Mouse (Mus musculus) heart, embryonic 16.5 days (tissue): ENCODE data around the gene Htr1d. TPM values are rescaled to one million over a fixed set of nuclear protein-coding genes. Genes with fewer than 3 reads are reported as not detected.

Source experiments
- ATAC-seq: fragments of 200-750 bp; cut with Nextera tagmentation; replicated peaks from 2 replicates; pipeline ENCODE4 v1.8.0; 2017; ENCODE audit warnings: moderate number of reproducible peaks; ENCODE audit not compliant: insufficient read depth, low FRiP score; ENCODE audit errors: extremely low read depth
- H3K27ac ChIP-seq: fragments of 300-500 bp; sonication (generic); 2 replicates; pipeline ENCODE4 v1.5.1; 2014; ENCODE audit warnings: mild to moderate bottlenecking, low read length, control low read depth, moderate library complexity
- H3K27me3 ChIP-seq: fragments of 300-500 bp; sonication (generic); 2 replicates; pipeline ENCODE4 v1.6.1; 2014; ENCODE audit warnings: low read length, mixed read lengths; ENCODE audit not compliant: control insufficient read depth, insufficient read depth
- H3K36me3 ChIP-seq: fragments of 300-500 bp; sonication (generic); 2 replicates; pipeline ENCODE4 v1.6.1; 2014; ENCODE audit not compliant: control insufficient read depth, insufficient read depth
- H3K4me1 ChIP-seq: fragments of 300-500 bp; sonication (generic); 2 replicates; pipeline ENCODE4 v1.6.1; 2014; ENCODE audit warnings: low read length, mixed read lengths; ENCODE audit not compliant: control insufficient read depth, insufficient read depth
- H3K4me2 ChIP-seq: fragments of 300-500 bp; sonication (generic); 2 replicates; pipeline ENCODE4 v1.6.1; 2014; ENCODE audit warnings: low read depth, mild to moderate bottlenecking, control low read depth, low read length
- H3K4me3 ChIP-seq: fragments of 300-500 bp; sonication (generic); 2 replicates; pipeline ENCODE4 v1.5.1; 2014; ENCODE audit warnings: mild to moderate bottlenecking, control low read depth, low read length
- H3K9ac ChIP-seq: fragments of 300-500 bp; sonication (generic); 2 replicates; pipeline ENCODE4 v1.6.1; 2014; ENCODE audit warnings: low read length, control low read depth
- H3K9me3 ChIP-seq: fragments of 300-500 bp; sonication (generic); replicated peaks from 2 replicates; pipeline ENCODE4 v1.6.1; 2016; ENCODE audit warnings: low read length; ENCODE audit not compliant: control insufficient read depth
- WGBS: fragments of 180-500 bp; shearing (Covaris S2); extraction: QIAGEN DNeasy Blood & Tissue Kit; methylation state at CpG from one replicate; pipeline ENCODE4 v1.1.7; 2014; 5-methylcytosine and 5-hydroxymethylcytosine counted together
- polyA plus RNA-seq: library from polyadenylated mRNA; unstranded; fragments of >200 nt; fragmentation: Nextera tagmentation; extraction: Ambion mirVana; gene quantifications from 2 replicates; pipeline ENCODE4 v1.2.1, GENCODE M21; 2015

Htr1d gene
- polyA plus RNA-seq, 1 experiment from 2014 or later = 0.20 TPM

GRCm38 (mm10) chr4:136468553-136469327 lies 45.4 kb downstream of the Htr1d start:
- H3K4me1 ChIP-seq = peaks cover 36% of the 10 kb centered on the region
- ATAC-seq = peak; percentile 5; the same call in 1 of the 2 replicates

GRCm38 (mm10) chr4:136469371-136469903 lies 46.1 kb downstream of the Htr1d start, which contains the start of gene Luzp1:
Gene Luzp1 (plus strand): TSS chr4:136469761.
- peak; percentile 92 for ATAC-seq
- H3K27ac ChIP-seq = peak within 1 kb of the TSS; percentile 99
- 2% methylated on average over 35 of the region's 36 CpGs for WGBS
- H3K4me3 ChIP-seq = peak within 1 kb of the TSS; percentile 95
- no peaks in the 10 kb centered on the region for H3K27me3 ChIP-seq
- H3K36me3 ChIP-seq = no peaks in the 10 kb centered on the region
- peaks cover 43% of the 10 kb centered on the region for H3K4me1 ChIP-seq
- H3K4me2 ChIP-seq = peak within 1 kb of the TSS; percentile 77
- H3K9me3 ChIP-seq = no peaks in the 10 kb centered on the region
- peak within 1 kb of the TSS; percentile 96 for H3K9ac ChIP-seq

More at GRCm38 (mm10) chr4:136468553-136469327, 45.4 kb downstream of the Htr1d start:
- H3K9ac ChIP-seq = no peak overlapping the region
- H3K27me3 ChIP-seq = no peaks in the 10 kb centered on the region
- no peaks in the 10 kb centered on the region for H3K36me3 ChIP-seq
- H3K4me3 ChIP-seq = no peak overlapping the region; the same call in 1 of the 2 replicates
- 75% methylated on average over 14 of the region's 14 CpGs for WGBS
- no peaks in the 10 kb centered on the region for H3K9me3 ChIP-seq
- H3K27ac ChIP-seq = peak overlapping the region; percentile 99
- H3K4me2 ChIP-seq = peak overlapping the region; percentile 62; the same call in 1 of the 2 replicates

- ATAC-seq = peak; percentile 82
- peaks cover 45% of the 10 kb centered on the region for H3K4me1 ChIP-seq
- no peaks in the 10 kb centered on the region for H3K9me3 ChIP-seq
- no peaks in the 10 kb centered on the region for H3K36me3 ChIP-seq
- peak overlapping the region; percentile 99 for H3K27ac ChIP-seq
- peak overlapping the region; percentile 77 for H3K4me2 ChIP-seq
- under 1% methylated on average over 26 of the region's 55 CpGs for WGBS
- peak overlapping the region; percentile 96 for H3K9ac ChIP-seq
- peak overlapping the region; percentile 95 for H3K4me3 ChIP-seq
- no peaks in the 10 kb centered on the region for H3K27me3 ChIP-seq
Observed at GRCm38 (mm10) chr4:136469941-136470346, 46.6 kb downstream of the Htr1d start.

- Histone ChIP-seq H3K4me1 (peaks cover 44% of the 10 kb centered on the region), H3K9me3 (no peaks in the 10 kb centered on the region), H3K27me3 (no peaks in the 10 kb centered on the region), H3K4me2 (peak overlapping the region; percentile 77), H3K36me3 (no peaks in the 10 kb centered on the region), H3K4me3 (peak overlapping the region; percentile 95), H3K9ac (peak overlapping the region; percentile 96), H3K27ac (peak overlapping the region; percentile 99)
- WGBS = under 1% methylated on average over 58 of the region's 58 CpGs
- peak; percentile 12; the same call in 1 of the 2 replicates for ATAC-seq
Observed at GRCm38 (mm10) chr4:136470347-136471071, 47.2 kb downstream of the Htr1d start.

GRCm38 (mm10) chr4:136476692-136477091 lies 53.4 kb downstream of the Htr1d start:
- no peaks in the 10 kb centered on the region for H3K27me3 ChIP-seq
- ATAC-seq = no peak
- 100% methylated on average over 1 of the region's 1 CpGs for WGBS
- H3K9ac ChIP-seq = no peak overlapping the region
- H3K9me3 ChIP-seq = no peaks in the 10 kb centered on the region
- H3K4me2 ChIP-seq = no peak overlapping the region
- no peaks in the 10 kb centered on the region for H3K36me3 ChIP-seq
- H3K4me1 ChIP-seq = peaks cover 20% of the 10 kb centered on the region
- no peak overlapping the region for H3K4me3 ChIP-seq
- H3K27ac ChIP-seq = no peak overlapping the region

GRCm38 (mm10) chr4:136486549-136486948 lies 63.2 kb downstream of the Htr1d start:
- H3K4me3 ChIP-seq = no peak overlapping the region
- H3K9me3 ChIP-seq = peaks cover 3% of the 10 kb centered on the region
- no peak overlapping the region for H3K9ac ChIP-seq
- 90% methylated on average over 2 of the region's 2 CpGs for WGBS
- H3K4me2 ChIP-seq = no peak overlapping the region
- no peaks in the 10 kb centered on the region for H3K4me1 ChIP-seq
- H3K27me3 ChIP-seq = no peaks in the 10 kb centered on the region
- no peak overlapping the region for H3K27ac ChIP-seq
- no peak for ATAC-seq
- H3K36me3 ChIP-seq = peaks cover 6% of the 10 kb centered on the region; the same call in 1 of the 2 replicates

Other genes with a start within 250 kb of the Htr1d start
- 2.8 and 3.8 TPM in 2 replicates for gene Asap3, start 217.2 kb upstream of the Htr1d start, polyA plus RNA-seq
- gene Tcea3, start 175.8 kb upstream of the Htr1d start, polyA plus RNA-seq = 54.9 and 57.5 TPM in 2 replicates
- 20.0 and 22.0 TPM in 2 replicates for gene Zfp46, start 138.8 kb upstream of the Htr1d start, polyA plus RNA-seq
- 95.6 and 95.8 TPM in 2 replicates for gene Hnrnpr, start 112.6 kb upstream of the Htr1d start, polyA plus RNA-seq
- 0.32 TPM in 1 of 2 replicates, not detected in the other for gene 6030445D17Rik, start 38.7 kb downstream of the Htr1d start, polyA plus RNA-seq
- 96.1 and 97.5 TPM in 2 replicates for gene Luzp1, start 46.2 kb downstream of the Htr1d start, polyA plus RNA-seq
- 19.3 and 22.5 TPM in 2 replicates for gene Kdm1a, start 179.2 kb downstream of the Htr1d start, polyA plus RNA-seq
- not detected in 2 replicates for gene Tex46, start 186.9 kb downstream of the Htr1d start, polyA plus RNA-seq
- 0.04 TPM in 1 of 2 replicates, not detected in the other for gene Lactbl1, start 199.1 kb downstream of the Htr1d start, polyA plus RNA-seq